Mouse (Mus musculus) bone marrow macrophage, adult 2 months (primary cell): ENCODE measurements around the gene Dennd1b.

ENCODE experiments used
- CTCF ChIP-seq: IDR thresholded peaks from 2 replicates; pipeline ENCODE4 v1.5.1; 2012; ENCODE audit warnings: low read depth, mild to moderate bottlenecking, low read length, moderate library complexity
- POLR2A ChIP-seq: IDR thresholded peaks from 2 replicates; pipeline ENCODE4 v1.6.1; 2012; ENCODE audit warnings: mild to moderate bottlenecking, low read depth, low read length, borderline replicate concordance

DNA sequence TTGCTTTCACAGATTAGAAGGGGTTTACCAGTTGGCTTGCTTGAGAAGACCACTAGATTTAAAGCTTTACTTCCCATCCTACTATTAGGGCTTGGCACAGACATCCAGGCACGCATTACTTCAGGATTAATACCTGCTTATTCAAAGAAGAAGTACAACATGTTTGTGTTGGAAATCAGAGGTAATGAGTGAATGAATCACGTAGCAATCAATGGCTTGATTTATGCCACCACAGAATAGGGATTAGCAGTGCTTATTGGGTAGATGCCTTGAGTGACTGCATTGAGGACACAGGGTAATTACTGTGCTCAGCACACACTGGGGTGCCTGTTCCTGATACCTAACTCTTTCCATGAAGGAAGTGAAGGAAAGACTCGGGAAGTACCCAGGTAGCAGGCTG, 4.4 kb upstream of the Dennd1b start:
- TF ChIP-seq POLR2A (no peak), CTCF (no peak)
